Mouse (Mus musculus) yolk sac, embryonic 10.5 days (tissue): ENCODE data around the gene Dock4.

Experiments
- DNase-seq: peaks from one replicate; pipeline ENCODE4 v3.0.0-alpha.2; 2017; ENCODE audit warnings: low spot score

Dock4 gene

GRCm38 (mm10) chr12:40445648-40446449 lies at the start of gene Dock4, which contains the start of gene Zfp277:
Gene Dock4 (plus strand): TSS chr12:40445952.
Gene Zfp277 (minus strand): TSS chr12:40445902.
- DNase-seq, result peak; percentile 97

- no peak for DNase-seq
Measured at GRCm38 (mm10) chr12:40398916-40399315, 46.8 kb upstream of the Dock4 start.

GRCm38 (mm10) chr12:40399386-40399785 lies 46.4 kb upstream of the Dock4 start:
- no peak for DNase-seq

DNA sequence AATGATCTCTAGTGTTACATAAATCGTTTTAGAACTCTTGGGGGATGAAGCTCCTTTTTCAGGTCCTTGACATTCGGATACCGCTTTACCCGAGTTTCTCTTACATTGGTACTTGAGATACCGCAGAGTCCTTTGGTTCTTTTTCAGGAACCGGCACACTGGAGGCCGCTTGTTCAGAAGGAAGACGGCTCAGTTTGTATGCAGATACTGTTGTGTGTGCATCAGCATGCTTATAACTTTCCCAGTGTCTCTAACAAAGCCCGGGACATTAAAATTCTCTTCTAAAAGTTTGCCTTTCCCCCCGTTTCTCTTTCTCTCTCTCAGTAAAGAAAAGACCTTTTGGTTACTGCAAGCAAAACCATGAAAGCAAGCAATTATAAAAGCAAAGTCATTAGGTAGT lies 45.9 kb upstream of the Dock4 start:
- no peak for DNase-seq

DNA sequence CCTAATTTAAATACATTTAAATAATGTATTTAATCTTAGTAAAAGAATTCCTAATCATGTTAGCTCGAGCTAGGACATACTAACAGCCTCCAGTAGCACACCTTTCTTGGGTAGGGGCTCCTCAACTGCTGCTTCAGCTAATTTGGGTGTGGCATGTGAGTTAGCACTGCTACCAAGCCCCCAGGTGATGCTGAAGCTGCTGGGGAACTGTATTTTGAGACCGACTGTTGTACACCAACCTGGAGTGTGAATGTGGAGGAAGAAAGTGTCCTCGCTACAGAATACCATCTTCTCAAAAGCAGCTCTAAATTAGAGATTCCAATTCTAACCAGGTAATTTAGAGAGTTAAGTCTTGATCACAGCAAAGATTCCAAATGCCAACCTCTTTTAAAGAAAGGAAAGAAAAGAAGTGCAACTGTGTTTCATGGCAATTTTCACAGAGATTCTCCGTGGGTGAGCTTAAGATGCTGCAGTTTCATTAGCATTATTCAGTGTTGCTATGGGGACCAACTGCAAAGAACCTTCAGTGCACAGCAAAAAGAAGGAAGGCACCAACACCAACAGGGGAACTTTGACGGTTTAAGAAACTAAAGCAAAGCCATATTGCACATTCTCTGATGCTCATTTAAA lies 31.0 kb upstream of the Dock4 start:
- no peak for DNase-seq

GRCm38 (mm10) chr12:40415312-40415925 lies 30.3 kb upstream of the Dock4 start:
- no peak for DNase-seq

DNA sequence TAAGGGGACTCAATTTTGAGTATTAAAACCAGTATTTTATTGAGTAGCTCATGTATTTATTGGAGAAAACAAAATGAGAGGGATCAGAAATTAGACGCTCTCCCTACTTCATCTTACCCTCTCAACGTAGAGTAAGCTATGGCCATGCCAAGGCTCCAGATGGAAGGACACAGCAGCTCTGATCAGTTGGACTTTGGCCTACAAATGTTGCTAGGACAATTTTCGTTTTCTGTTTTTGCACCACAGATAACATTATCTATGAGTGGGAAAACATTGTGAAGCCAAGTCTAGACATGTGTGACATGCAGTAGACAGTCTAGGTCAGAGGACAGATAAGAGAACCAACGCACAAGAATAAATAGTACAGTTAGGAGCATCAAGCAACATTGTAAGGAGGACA lies 28.5 kb upstream of the Dock4 start:
- DNase-seq, result no peak

GRCm38 (mm10) chr12:40424991-40425390 lies 20.8 kb upstream of the Dock4 start:
- DNase-seq, result no peak

DNA sequence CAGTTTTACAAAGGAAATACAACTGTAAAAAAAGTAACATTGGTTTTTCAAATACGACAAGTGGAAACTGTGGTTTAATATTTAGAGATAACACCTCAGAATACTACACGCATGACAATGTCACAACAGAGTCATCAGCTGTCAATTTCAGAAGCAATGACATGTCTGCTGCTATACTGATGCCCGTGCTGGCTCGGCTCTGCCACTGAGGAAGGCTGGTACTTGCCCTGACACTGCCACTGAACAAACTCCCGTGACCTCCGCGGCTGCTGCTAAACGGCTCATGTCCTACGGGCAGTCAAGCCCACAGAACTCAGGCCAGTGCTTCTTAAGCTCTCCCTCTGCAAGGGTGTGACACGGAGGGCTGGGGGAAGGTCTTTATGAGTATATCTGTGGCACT lies 18.1 kb upstream of the Dock4 start:
- DNase-seq, result no peak

GRCm38 (mm10) chr12:40429976-40430375 lies 15.8 kb upstream of the Dock4 start:
- DNase-seq, result no peak

GRCm38 (mm10) chr12:40431075-40431474 lies 14.7 kb upstream of the Dock4 start:
- DNase-seq, result no peak

DNA sequence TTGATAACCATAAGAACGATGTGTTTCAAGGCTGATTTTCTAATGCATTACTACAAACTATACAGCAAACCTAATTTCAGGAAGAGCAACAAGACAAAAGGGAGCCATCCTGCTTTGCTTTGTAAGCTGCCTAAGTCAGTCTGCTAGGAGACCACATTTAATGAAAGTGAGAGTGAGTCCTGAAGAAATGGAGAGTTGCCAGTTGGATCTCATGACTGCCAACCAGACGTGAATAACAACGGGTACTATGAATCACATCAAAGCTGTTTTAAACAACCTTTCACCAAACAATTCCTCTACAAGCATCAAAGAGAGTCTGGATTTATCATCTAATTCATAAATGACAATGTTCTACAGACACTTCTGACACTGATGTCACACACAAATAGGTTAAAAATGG lies 11.7 kb upstream of the Dock4 start:
- no peak for DNase-seq

DNA sequence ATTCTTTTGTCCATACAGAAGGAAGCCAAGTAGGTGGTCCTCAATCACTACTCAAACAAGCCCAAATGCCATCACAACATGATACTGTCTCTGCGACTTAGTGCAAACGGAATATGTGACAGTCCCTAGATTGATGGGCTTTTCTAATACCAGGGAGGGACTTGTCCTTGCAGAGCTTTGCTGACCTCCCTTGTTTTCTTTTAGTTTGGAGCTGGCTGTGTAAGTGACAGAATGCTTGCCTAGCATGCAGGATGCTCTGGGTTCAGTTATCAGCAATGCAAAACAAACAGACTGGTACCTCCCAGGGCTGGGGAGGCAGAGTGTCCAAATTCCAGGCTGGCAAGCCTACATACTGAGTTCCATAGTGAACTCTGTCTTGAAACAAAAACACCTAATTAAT lies 7.7 kb upstream of the Dock4 start:
- no peak for DNase-seq

DNA sequence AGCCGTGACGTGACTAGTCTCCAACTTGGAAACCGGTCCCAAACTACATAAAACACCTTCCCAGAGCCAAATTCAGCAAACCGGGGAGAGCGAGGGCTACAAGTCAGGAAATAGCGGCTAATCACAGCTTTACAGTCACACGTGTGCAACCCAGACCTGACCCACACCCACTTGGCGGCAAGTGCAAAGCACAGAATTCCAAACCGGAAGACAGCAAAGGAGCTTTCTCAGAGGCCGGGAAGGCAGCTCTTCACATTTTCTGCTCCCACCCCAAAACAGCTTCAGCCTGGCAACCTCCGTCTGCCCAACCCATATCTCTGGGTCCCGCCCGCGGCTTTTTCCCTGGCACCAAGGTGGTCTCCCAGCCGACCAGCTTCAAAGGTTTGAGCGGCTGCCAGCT lies 546 bp upstream of the Dock4 start:
- DNase-seq, result no peak

- peak; percentile 30 for DNase-seq
Measured at GRCm38 (mm10) chr12:40446450-40447381, 964 bp downstream of the Dock4 start.

DNA sequence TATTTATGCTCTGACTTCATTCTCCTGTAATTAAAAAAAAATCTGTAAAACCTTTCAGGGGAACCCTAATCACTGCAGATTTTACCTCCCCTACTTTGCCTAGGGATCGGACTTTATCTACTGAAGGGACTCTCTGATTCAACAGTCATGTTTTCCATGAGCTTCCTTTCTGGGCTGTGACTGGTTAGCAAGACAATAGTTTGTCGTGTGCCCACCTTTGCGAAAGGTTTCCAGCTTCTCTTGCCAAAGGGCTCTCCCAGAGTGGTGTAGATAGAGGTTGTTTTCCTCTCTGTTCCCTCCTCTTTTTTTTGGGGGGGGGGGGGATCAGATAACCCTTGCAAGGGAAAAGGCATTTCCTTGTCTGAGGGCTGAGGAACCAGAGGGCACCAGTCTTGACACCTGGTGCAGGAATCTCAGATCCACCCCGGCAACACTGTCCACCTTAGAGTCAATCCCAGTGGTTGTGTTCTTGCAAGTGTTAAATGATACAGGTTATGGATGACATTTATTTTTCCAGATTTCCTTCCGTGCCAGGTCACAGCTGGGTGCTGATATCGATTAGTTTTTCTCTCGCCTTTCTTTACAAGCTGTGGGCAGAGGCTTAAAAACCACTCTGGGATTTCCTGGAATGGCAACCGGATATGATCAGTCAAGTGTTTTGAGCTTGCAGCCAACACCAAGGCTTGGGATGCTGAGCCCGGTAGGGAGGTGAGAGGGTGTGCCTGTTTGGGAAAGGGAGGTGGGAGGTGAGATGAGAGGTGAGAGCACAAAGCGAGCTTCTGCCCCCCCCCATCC lies 2.0 kb downstream of the Dock4 start:
- DNase-seq, result no peak

- no peak for DNase-seq
Measured at GRCm38 (mm10) chr12:40449119-40449795, 3.5 kb downstream of the Dock4 start.

- no peak for DNase-seq
Measured at GRCm38 (mm10) chr12:40456517-40456916, 10.8 kb downstream of the Dock4 start.

- DNase-seq, result peak; percentile 51
Measured at GRCm38 (mm10) chr12:40458977-40459376, 13.2 kb downstream of the Dock4 start.

GRCm38 (mm10) chr12:40459673-40460265 lies 14.0 kb downstream of the Dock4 start:
- DNase-seq, result no peak
